Mouse (Mus musculus) brain, adult 2 months (tissue): ENCODE measurements around the gene Inpp5f.
"Not testable (repeated sequence)": the region's sequence is repeated elsewhere in the genome, so short reads cannot be mapped to it uniquely, and the experiment has no call there.

Experiments
- DNase-seq: peaks from one replicate; pipeline ENCODE4 v3.0.0; 2011; ENCODE audit warnings: low read depth, low spot score

Inpp5f gene

GRCm38 (mm10) chr7:128592936-128593241 lies 18.2 kb upstream of the Inpp5f start:
- DNase-seq: no peak

- DNase-seq: no peak
These were observed 14.9 kb upstream of the Inpp5f start for GRCm38 (mm10) chr7:128596274-128596673.

GRCm38 (mm10) chr7:128599072-128599471 lies 12.1 kb upstream of the Inpp5f start:
- no peak for DNase-seq

- DNase-seq: no peak
These were observed 9.3 kb upstream of the Inpp5f start for GRCm38 (mm10) chr7:128601826-128602225.

GRCm38 (mm10) chr7:128609936-128610335 lies 1.2 kb upstream of the Inpp5f start:
- DNase-seq: not testable (repeated sequence)

DNA sequence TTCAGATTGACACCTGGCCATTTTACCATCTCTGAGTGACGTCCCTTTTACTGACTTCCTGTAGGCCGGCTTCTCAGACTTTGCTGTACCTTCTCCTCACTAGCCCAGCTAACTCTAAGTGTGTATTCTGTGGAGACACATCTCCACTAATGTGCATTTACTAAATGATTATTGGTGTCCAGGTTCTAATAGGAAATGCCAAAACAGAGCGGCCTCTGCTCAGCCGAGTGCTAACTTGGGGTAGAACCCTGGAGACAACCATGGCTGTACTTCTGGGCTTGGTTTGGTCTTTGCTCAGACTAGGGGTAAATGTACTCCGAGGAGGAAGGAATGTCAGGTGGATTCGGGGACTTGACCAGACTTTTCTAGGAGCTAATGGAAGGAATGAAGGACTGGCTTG lies 638 bp upstream of the Inpp5f start:
- DNase-seq: no peak

- no peak for DNase-seq
These were observed 777 bp downstream of the Inpp5f start for GRCm38 (mm10) chr7:128611799-128612411.

GRCm38 (mm10) chr7:128612521-128613181 lies 1.5 kb downstream of the Inpp5f start:
- DNase-seq: no peak

GRCm38 (mm10) chr7:128613578-128613977 lies 2.5 kb downstream of the Inpp5f start:
- DNase-seq: no peak

DNA sequence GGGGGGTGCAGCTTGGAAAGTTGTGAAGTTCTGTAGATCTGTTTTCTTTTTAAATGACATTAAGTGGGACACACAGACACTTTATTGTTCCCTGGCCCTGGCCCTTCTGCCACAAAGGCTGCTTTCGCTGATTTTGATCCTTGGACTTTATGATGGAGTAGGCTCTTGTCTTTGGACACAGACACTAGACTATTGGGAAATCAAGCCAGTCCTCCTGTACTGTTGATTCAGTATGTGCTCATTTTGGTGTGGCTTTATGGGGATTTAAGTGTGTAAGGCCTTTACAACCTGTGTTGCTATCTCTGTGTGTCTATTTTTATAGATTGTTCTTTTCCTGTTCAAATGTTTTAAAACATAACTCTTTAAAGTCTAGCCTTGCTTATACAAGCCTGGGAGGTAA lies 6.5 kb downstream of the Inpp5f start:
- no peak for DNase-seq

- DNase-seq: no peak
These were observed 9.1 kb downstream of the Inpp5f start for GRCm38 (mm10) chr7:128620178-128620577.

GRCm38 (mm10) chr7:128622266-128622961 lies 11.3 kb downstream of the Inpp5f start:
- peak; percentile 96 for DNase-seq

DNA sequence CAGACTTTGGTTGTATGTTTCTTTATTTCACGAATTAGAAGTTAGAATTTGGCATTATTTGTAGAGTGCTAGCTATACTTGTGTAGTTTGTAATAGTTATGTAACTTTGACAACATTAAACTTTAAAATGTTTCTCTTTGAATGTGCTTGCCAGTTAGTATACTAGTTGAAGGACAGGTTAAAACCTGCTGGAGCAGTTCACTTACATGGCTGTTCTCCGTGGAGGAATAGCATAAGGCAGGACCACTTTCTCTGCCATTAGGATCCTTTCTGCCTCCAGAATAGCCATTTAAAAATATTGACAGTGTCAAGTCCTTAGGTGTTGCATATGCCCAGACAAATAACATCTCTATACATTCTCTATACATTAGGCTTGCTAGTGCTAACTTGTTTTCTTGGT lies 11.9 kb downstream of the Inpp5f start:
- no peak for DNase-seq

- no peak for DNase-seq
These were observed 14.3 kb downstream of the Inpp5f start for GRCm38 (mm10) chr7:128625382-128625781.

- DNase-seq: no peak
These were observed 15.5 kb downstream of the Inpp5f start for GRCm38 (mm10) chr7:128626601-128627000.

DNA sequence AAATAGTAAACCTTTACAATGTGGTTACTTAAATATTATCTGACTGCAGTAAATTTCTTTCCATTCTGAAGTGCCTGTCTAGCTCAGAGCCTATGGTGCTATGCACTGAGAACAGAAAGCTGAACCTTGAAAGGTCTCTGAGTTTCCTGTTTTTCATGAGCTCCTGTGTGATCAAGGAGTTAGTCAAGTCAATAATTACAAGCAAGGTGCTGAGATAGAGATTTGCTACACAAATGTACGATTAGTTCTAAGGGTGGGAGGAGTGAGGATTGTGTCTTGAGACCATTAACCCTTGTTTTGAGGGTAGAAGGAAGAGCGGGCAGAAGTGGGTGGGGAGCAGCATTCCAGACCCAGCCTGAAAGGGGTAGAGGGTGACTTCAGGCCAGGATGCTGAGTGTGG lies 16.1 kb downstream of the Inpp5f start:
- DNase-seq: no peak

- no peak for DNase-seq
These were observed 16.6 kb downstream of the Inpp5f start for GRCm38 (mm10) chr7:128627723-128628122.

DNA sequence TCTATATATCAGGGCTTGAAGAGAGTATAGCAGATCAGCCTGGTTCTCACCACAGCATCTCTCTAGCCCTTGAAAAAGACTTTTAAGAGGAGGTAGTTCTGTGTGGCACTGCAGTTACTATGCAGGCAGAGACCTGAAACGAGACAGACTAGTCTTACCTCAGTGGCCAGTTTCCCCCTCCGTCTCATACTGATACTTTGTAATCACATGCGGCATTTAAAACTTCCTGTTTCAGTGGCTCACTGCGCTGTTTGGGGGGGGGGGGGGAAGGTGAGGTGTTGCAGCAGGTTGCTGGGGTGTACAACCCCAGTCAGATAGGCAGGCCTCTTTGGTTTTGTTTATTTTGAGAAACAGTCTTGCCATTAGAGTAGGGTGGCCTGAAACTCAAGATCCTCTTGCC lies 22.0 kb downstream of the Inpp5f start:
- no peak for DNase-seq

- DNase-seq: peak; percentile 15
These were observed 28.9 kb downstream of the Inpp5f start for GRCm38 (mm10) chr7:128639925-128640485.

GRCm38 (mm10) chr7:128641571-128641970 lies 30.4 kb downstream of the Inpp5f start:
- peak; percentile 58 for DNase-seq

- DNase-seq: peak; percentile 76
These were observed 31.3 kb downstream of the Inpp5f start for GRCm38 (mm10) chr7:128642386-128642785.

DNA sequence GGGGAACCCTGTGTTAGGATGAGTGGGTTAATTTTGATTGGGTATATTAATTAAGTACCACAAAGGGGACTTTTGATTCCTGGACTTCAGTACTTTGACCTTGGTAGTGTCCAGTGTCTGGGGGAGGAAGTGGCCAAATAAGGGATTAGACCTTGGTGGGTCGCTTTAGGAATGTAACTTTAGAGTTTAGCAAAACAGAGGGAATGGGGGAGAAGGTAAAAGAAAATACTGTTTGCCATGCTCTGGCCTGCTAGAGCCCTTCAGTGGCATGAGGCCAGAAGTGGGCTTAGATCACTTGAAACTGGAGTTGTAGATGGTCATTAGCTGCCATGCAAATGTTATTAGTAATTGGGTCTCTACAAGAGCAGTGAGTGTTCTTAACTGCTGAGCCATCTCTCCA lies 45.8 kb downstream of the Inpp5f start:
- no peak for DNase-seq

GRCm38 (mm10) chr7:128663906-128664305 lies 52.8 kb downstream of the Inpp5f start:
- DNase-seq: no peak
